Mouse (Mus musculus): ENCODE data around the gene Ppp1r12b.

DNA sequence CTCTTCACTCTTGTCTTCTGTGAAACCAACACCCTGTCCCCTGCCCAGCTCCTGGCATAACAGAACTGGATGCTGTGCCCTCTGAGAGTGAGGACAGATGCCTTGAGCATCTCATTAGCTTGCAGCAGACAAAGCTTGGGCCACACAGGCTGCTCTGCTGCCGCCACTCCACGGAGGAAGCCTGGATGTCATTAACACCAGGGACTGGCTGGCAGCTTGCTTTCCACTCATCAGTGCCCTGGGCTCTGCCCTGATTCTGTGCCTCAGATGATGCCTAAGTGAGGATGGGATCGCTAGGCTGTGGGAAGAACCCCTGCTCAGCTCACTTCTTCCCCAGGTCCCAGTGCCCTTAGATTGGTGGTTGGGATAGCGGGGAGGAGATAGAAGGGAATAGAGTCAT is 39.7 kb upstream of the Ppp1r12b start:
- TF ChIP-seq EP300 (IDR thresholded peaks at IDR 0.05; ENCODE audit: low read depth in 1 of 2, low read length in 2 of 2), result no peak
- no peak for TF ChIP-seq CTCF (IDR thresholded peaks at IDR 0.05 in 2 of 3, conservative IDR thresholded peaks at IDR 0.05 in 1 of 3; ENCODE audit: control insufficient read depth in 1 of 3, insufficient read depth in 1 of 3, low read depth in 2 of 3, low read length in 3 of 3, poor library complexity in 1 of 3, severe bottlenecking in 1 of 3)
- no peak for TF ChIP-seq GATA1 (IDR thresholded peaks at IDR 0.05; ENCODE audit: low read depth, low read length)
- TF ChIP-seq POLR2A (IDR thresholded peaks at IDR 0.05; ENCODE audit: control insufficient read depth in 1 of 2, insufficient read depth in 1 of 2, low read depth in 1 of 2, low read length in 2 of 2, poor library complexity in 1 of 2), result no peak

Measured in MEL (cell line).